Mouse (Mus musculus) midbrain, embryonic 14.5 days (tissue): ENCODE measurements around the gene Cfap58. TPM values are rescaled to one million over a fixed set of nuclear protein-coding genes. Genes with fewer than 3 reads are reported as not detected.
A peak's percentile ranks its signal among the peaks of the same experiment; 100 is the strongest.

ENCODE experiments used
- ATAC-seq: fragments of 200-750 bp; cut with Nextera tagmentation; 2 replicates; pipeline ENCODE4 v1.8.0; 2017; ENCODE audit warnings: moderate number of reproducible peaks, moderate library complexity; ENCODE audit not compliant: low FRiP score, low TSS enrichment
- DNase-seq: peaks from one replicate; pipeline ENCODE4 v3.0.0-alpha.2; 2015
- H3K27ac ChIP-seq: fragments of 300-500 bp; sonication (generic); replicated peaks from 2 replicates; pipeline ENCODE4 v1.5.1; 2014; ENCODE audit warnings: mild to moderate bottlenecking, low read depth, low read length, moderate library complexity
- H3K27me3 ChIP-seq: fragments of 300-500 bp; sonication (generic); 2 replicates; pipeline ENCODE4 v1.6.1; 2014; ENCODE audit warnings: low read length, control low read depth, mixed read lengths; ENCODE audit not compliant: control insufficient read depth, insufficient read depth
- H3K36me3 ChIP-seq: fragments of 300-500 bp; sonication (generic); 2 replicates; pipeline ENCODE4 v1.6.1; 2014; ENCODE audit warnings: low read length, control low read depth; ENCODE audit not compliant: control insufficient read depth, insufficient read depth
- H3K4me1 ChIP-seq: fragments of 300-500 bp; sonication (generic); 2 replicates; pipeline ENCODE4 v1.6.1; 2014; ENCODE audit warnings: mild to moderate bottlenecking, antibody characterized with exemption, low read length, control low read depth; ENCODE audit not compliant: control insufficient read depth, insufficient read depth
- H3K4me2 ChIP-seq: fragments of 300-500 bp; sonication (generic); 2 replicates; pipeline ENCODE4 v1.6.1; 2014; ENCODE audit warnings: mild to moderate bottlenecking, low read length, moderate library complexity
- H3K4me3 ChIP-seq: fragments of 300-500 bp; sonication (generic); replicated peaks from 2 replicates; pipeline ENCODE4 v1.5.1; 2014; ENCODE audit warnings: low read depth, low read length
- H3K9ac ChIP-seq: fragments of 300-500 bp; sonication (generic); replicated peaks from 2 replicates; pipeline ENCODE4 v1.6.1; 2014; ENCODE audit warnings: mild to moderate bottlenecking, low read length, moderate library complexity
- H3K9me3 ChIP-seq: fragments of 300-500 bp; sonication (generic); 2 replicates; pipeline ENCODE4 v1.6.1; 2016; ENCODE audit warnings: low read length, control low read depth, mixed read lengths; ENCODE audit not compliant: control insufficient read depth
- WGBS: fragments of 180-500 bp; shearing (Covaris S2); extraction: QIAGEN DNeasy Blood & Tissue Kit; methylation state at CpG from one replicate; pipeline ENCODE4 v1.1.7; 2014; 5-methylcytosine and 5-hydroxymethylcytosine counted together
- polyA plus RNA-seq: library from polyadenylated mRNA; unstranded; fragments of >200 nt; fragmentation: Nextera tagmentation; extraction: Ambion mirVana; gene quantifications from 2 replicates; pipeline ENCODE4 v1.2.1, GENCODE M21; 2014

Gene Cfap58
- polyA plus RNA-seq, 1 experiment from 2014 or later = 0.89 TPM

GRCm38 (mm10) chr19:47978109-47978701, 40.7 kb downstream of the Cfap58 start:
- DNase-seq = peak; percentile 65
- no peaks in the 10 kb centered on the region for H3K27me3 ChIP-seq
- H3K36me3 ChIP-seq = no peaks in the 10 kb centered on the region
- WGBS = 51% methylated on average over 15 of the region's 15 CpGs
- H3K4me1 ChIP-seq = peaks cover 8% of the 10 kb centered on the region
- H3K9me3 ChIP-seq = no peaks in the 10 kb centered on the region
- ATAC-seq = peak; percentile 67; the same call in 1 of the 2 replicates
- H3K9ac ChIP-seq = no peak overlapping the region
- peak overlapping the region; percentile 26; the same call in 1 of the 2 replicates for H3K27ac ChIP-seq
- H3K4me2 ChIP-seq = no peak overlapping the region
- H3K4me3 ChIP-seq = no peak overlapping the region

- Histone ChIP-seq H3K4me2 (no peak overlapping the region), H3K9ac (no peak overlapping the region), H3K4me1 (peaks cover 8% of the 10 kb centered on the region), H3K36me3 (no peaks in the 10 kb centered on the region), H3K27ac (no peak overlapping the region), H3K4me3 (no peak overlapping the region), H3K9me3 (no peaks in the 10 kb centered on the region), H3K27me3 (no peaks in the 10 kb centered on the region)
- ATAC-seq (no peak), DNase-seq (no peak)
- WGBS = 83% methylated on average over 6 of the region's 6 CpGs
Observed at GRCm38 (mm10) chr19:47979446-47979845, 42.0 kb downstream of the Cfap58 start.

- Histone ChIP-seq H3K4me1 (peaks cover 8% of the 10 kb centered on the region), H3K4me3 (no peak overlapping the region), H3K27me3 (no peaks in the 10 kb centered on the region), H3K36me3 (no peaks in the 10 kb centered on the region), H3K9ac (no peak overlapping the region), H3K27ac (no peak overlapping the region), H3K4me2 (no peak overlapping the region), H3K9me3 (no peaks in the 10 kb centered on the region)
- WGBS = 77% methylated on average over 10 of the region's 10 CpGs
- DNase-seq (no peak), ATAC-seq (no peak)
Observed at GRCm38 (mm10) chr19:47980241-47980640, 42.8 kb downstream of the Cfap58 start.

- Histone ChIP-seq H3K4me3 (no peak overlapping the region), H3K27ac (no peak overlapping the region), H3K4me2 (no peak overlapping the region), H3K36me3 (no peaks in the 10 kb centered on the region), H3K9ac (no peak overlapping the region), H3K27me3 (no peaks in the 10 kb centered on the region), H3K9me3 (no peaks in the 10 kb centered on the region), H3K4me1 (no peaks in the 10 kb centered on the region; the same call in 1 of the 2 replicates)
- DNase-seq (no peak), ATAC-seq (no peak)
- 90% methylated on average over 15 of the region's 15 CpGs for WGBS
Observed at GRCm38 (mm10) chr19:47985606-47986213, 48.2 kb downstream of the Cfap58 start.

GRCm38 (mm10) chr19:47987986-47988385, 50.5 kb downstream of the Cfap58 start:
- Histone ChIP-seq H3K9me3 (no peaks in the 10 kb centered on the region), H3K4me2 (no peak overlapping the region), H3K27ac (no peak overlapping the region), H3K36me3 (no peaks in the 10 kb centered on the region), H3K4me1 (no peaks in the 10 kb centered on the region; the same call in 1 of the 2 replicates), H3K9ac (no peak overlapping the region), H3K4me3 (no peak overlapping the region), H3K27me3 (no peaks in the 10 kb centered on the region)
- no peak for DNase-seq
- 88% methylated on average over 11 of the region's 11 CpGs for WGBS
- ATAC-seq = no peak

GRCm38 (mm10) chr19:47988456-47988855, 51.0 kb downstream of the Cfap58 start:
- Histone ChIP-seq H3K27ac (no peak overlapping the region), H3K9me3 (no peaks in the 10 kb centered on the region), H3K36me3 (no peaks in the 10 kb centered on the region), H3K4me1 (no peaks in the 10 kb centered on the region; the same call in 1 of the 2 replicates), H3K4me2 (no peak overlapping the region), H3K4me3 (no peak overlapping the region), H3K9ac (no peak overlapping the region), H3K27me3 (no peaks in the 10 kb centered on the region)
- WGBS = 36% methylated on average over 16 of the region's 16 CpGs
- no peak for ATAC-seq
- peak; percentile 79 for DNase-seq

GRCm38 (mm10) chr19:47988880-47989574, 51.6 kb downstream of the Cfap58 start:
- no peak for ATAC-seq
- no peaks in the 10 kb centered on the region for H3K9me3 ChIP-seq
- no peak for DNase-seq
- no peaks in the 10 kb centered on the region for H3K27me3 ChIP-seq
- H3K4me2 ChIP-seq = no peak overlapping the region
- no peaks in the 10 kb centered on the region; the same call in 1 of the 2 replicates for H3K4me1 ChIP-seq
- H3K4me3 ChIP-seq = no peak overlapping the region
- H3K36me3 ChIP-seq = no peaks in the 10 kb centered on the region
- no peak overlapping the region for H3K9ac ChIP-seq
- no peak overlapping the region for H3K27ac ChIP-seq
- 58% methylated on average over 13 of the region's 13 CpGs for WGBS

GRCm38 (mm10) chr19:47989575-47989891, 52.1 kb downstream of the Cfap58 start:
- WGBS = 70% methylated on average over 4 of the region's 4 CpGs
- H3K27ac ChIP-seq = no peak overlapping the region
- ATAC-seq = no peak

More at GRCm38 (mm10) chr19:47989575-47989891, 52.1 kb downstream of the Cfap58 start:
- Histone ChIP-seq H3K36me3 (no peaks in the 10 kb centered on the region), H3K27me3 (no peaks in the 10 kb centered on the region), H3K4me1 (no peaks in the 10 kb centered on the region; the same call in 1 of the 2 replicates), H3K9ac (no peak overlapping the region), H3K9me3 (no peaks in the 10 kb centered on the region), H3K4me2 (no peak overlapping the region), H3K4me3 (no peak overlapping the region)
- no peak for DNase-seq
